Mouse (Mus musculus): ENCODE measurements around the gene Zim1. TPM values are rescaled to one million over a fixed set of nuclear protein-coding genes. Genes with fewer than 3 reads are reported as not detected.

The Zim1 gene
- total and polyA plus RNA-seq, 3 experiments: 0.11 TPM; not detected in 2

DNA sequence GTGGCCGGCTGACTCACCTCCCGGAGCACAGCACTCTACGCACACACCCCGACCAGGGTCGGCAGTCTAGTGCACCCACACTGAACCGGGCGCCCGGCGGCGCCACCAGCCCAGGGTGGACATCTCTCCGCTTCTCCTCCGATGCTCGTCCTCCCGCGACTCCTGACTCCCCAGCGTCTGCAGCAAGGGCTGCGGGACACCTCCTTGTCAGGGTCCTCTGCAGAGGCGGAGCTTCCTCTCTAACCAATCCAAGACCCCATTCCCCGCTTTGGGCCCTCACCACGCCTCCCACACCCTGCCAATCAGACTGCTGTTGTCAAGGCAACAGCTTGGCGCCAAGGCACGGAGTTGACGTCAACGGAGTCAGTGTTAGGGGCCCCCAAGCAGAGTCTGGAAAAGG, 34.0 kb upstream of the Zim1 start, which contains the start of the genes Peg3 and Usp29:
Peg3 (minus strand) TSS at position 191 of the 400 bp plus-strand sequence.
Usp29 (plus strand) TSS at position 338 of the 400 bp plus-strand sequence.
- ATAC-seq (ENCODE audit: extremely low read depth, insufficient number of reproducible peaks, low FRiP score, poor library complexity, severe bottlenecking): peak; percentile 10
- peaks cover 5% of the 10 kb centered on the region for H3K36me3 ChIP-seq (replicated peaks)
- H3K9me3 ChIP-seq (replicated peaks): peaks cover 30% of the 10 kb centered on the region
- no peaks in the 10 kb centered on the region for H3K27me3 ChIP-seq (ENCODE audit: insufficient read depth, low read length)
- H3K4me1 ChIP-seq (ENCODE audit: insufficient read depth, low read depth, low read length): peaks cover 10% of the 10 kb centered on the region
- DNase-seq (ENCODE audit: low spot score): peak; percentile 36
- H3K4me3 ChIP-seq (ENCODE audit: low read depth, low read length): peak within 1 kb of the TSS; percentile 76
- TF ChIP-seq GATA2 (IDR thresholded peaks at IDR 0.05; ENCODE audit: borderline replicate concordance, low read depth, low read length) (no peak), TAL1 (conservative IDR thresholded peaks at IDR 0.05; ENCODE audit: low read depth, low read length) (no peak), POLR2AphosphoS5 (IDR thresholded peaks at IDR 0.05; ENCODE audit: insufficient replicate concordance, low read depth, low read length) (peak; percentile 73; the same call in 1 of the 2 replicates), CTCF (IDR thresholded peaks at IDR 0.05; ENCODE audit: low read depth, low read length) (no peak)

DNA sequence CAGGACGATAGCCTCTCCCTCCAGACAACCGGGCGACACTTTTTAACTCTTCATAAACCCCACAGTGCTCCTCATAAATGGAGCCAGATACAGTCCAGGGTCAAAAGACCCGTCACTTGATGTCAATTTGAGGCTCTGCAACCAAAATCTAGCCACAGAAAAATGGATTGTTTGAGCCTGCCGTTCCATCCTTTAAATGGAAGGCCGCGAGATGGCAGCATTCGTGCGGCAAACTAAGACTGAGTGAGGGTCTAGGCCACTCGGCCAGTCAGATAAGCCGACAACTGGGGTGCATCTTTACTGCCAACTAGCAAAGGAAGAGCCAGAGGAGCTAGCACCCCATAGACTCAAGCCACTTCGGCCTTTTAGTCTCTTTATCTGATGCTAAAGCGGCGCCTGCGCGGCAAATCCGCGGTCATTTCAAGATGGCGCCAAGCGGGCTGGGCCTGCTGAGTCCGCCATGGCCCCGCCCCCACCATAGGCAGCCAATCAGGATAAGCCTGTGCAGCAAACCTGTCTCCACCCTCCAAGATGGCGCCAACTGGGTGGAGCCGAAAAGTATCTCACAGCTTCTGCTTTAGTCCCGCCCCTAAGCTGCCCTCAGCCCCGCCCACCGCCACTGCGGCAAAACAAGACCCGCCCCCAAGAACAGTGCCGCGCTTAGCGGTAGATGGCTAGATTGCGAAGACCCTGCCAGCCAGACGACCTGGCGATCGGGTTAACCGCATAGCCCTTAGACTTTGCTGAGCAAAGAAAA, 33.0 kb upstream of the Zim1 start:
- peak; percentile 31 for DNase-seq (ENCODE audit: low spot score)
- H3K4me1 ChIP-seq (ENCODE audit: insufficient read depth, low read depth, low read length): peaks cover 10% of the 10 kb centered on the region
- peak overlapping the region; percentile 76 for H3K4me3 ChIP-seq (ENCODE audit: low read depth, low read length)
- peaks cover 30% of the 10 kb centered on the region for H3K9me3 ChIP-seq (replicated peaks)
- TF ChIP-seq GATA1 (IDR thresholded peaks at IDR 0.05; ENCODE audit: borderline replicate concordance, low read length) (no peak), GATA2 (IDR thresholded peaks at IDR 0.05; ENCODE audit: borderline replicate concordance, low read depth, low read length) (no peak), TAL1 (conservative IDR thresholded peaks at IDR 0.05; ENCODE audit: low read depth, low read length) (no peak), CTCF (IDR thresholded peaks at IDR 0.05; ENCODE audit: low read depth, low read length) (no peak), POLR2AphosphoS5 (IDR thresholded peaks at IDR 0.05; ENCODE audit: insufficient replicate concordance, low read depth, low read length) (no peak)
- no peaks in the 10 kb centered on the region for H3K27me3 ChIP-seq (ENCODE audit: insufficient read depth, low read length)
- H3K36me3 ChIP-seq (replicated peaks): peaks cover 9% of the 10 kb centered on the region
- peak; percentile 23; the same call in 1 of the 2 replicates for ATAC-seq (ENCODE audit: extremely low read depth, insufficient number of reproducible peaks, low FRiP score, poor library complexity, severe bottlenecking)

DNA sequence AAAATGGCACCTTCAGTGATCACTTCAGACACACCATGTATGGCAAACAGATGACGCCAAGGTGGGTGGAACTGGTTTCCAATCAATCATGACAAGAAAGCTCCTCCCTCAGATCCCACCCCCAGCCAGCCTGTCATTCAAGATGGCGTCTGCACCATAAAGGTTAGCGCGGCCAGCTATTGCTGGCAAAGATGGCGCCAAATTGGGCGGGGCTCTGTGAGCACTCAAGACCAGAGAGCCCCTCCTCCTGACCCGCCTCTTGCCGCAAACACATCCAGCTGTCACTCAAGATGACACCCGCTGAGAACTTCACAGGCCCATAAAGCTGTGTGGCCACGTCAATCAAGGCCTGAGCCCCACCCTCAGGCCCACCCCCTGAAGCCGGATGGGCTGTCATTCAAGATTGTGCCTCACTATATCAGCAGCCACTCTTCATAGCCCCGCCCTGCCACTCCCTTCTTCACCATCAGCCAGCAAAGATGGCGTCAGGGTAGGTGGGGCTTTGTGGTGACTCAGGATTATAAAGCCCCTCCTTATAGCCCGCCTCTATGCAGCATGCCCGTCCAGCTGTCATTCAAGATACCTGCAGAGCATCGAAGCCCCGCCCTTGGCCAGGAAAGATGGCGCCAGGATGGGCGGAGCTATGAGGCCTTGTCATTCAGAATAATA, 32.1 kb upstream of the Zim1 start:
- peak overlapping the region; percentile 76; the same call in 1 of the 2 replicates for H3K4me3 ChIP-seq (ENCODE audit: low read depth, low read length)
- peak; percentile 25 for DNase-seq (ENCODE audit: low spot score)
- peak; percentile 54 for ATAC-seq (ENCODE audit: extremely low read depth, insufficient number of reproducible peaks, low FRiP score, poor library complexity, severe bottlenecking)
- H3K9me3 ChIP-seq (replicated peaks): peaks cover 30% of the 10 kb centered on the region
- TF ChIP-seq GATA1 (IDR thresholded peaks at IDR 0.05; ENCODE audit: borderline replicate concordance, low read length) (no peak), GATA2 (IDR thresholded peaks at IDR 0.05; ENCODE audit: borderline replicate concordance, low read depth, low read length) (no peak), CTCF (IDR thresholded peaks at IDR 0.05; ENCODE audit: low read depth, low read length) (no peak), TAL1 (conservative IDR thresholded peaks at IDR 0.05; ENCODE audit: low read depth, low read length) (no peak), POLR2AphosphoS5 (IDR thresholded peaks at IDR 0.05; ENCODE audit: insufficient replicate concordance, low read depth, low read length) (no peak)
- H3K27me3 ChIP-seq (ENCODE audit: insufficient read depth, low read length): no peaks in the 10 kb centered on the region
- H3K36me3 ChIP-seq (replicated peaks): peaks cover 14% of the 10 kb centered on the region
- peaks cover 10% of the 10 kb centered on the region for H3K4me1 ChIP-seq (ENCODE audit: insufficient read depth, low read depth, low read length)

DNA sequence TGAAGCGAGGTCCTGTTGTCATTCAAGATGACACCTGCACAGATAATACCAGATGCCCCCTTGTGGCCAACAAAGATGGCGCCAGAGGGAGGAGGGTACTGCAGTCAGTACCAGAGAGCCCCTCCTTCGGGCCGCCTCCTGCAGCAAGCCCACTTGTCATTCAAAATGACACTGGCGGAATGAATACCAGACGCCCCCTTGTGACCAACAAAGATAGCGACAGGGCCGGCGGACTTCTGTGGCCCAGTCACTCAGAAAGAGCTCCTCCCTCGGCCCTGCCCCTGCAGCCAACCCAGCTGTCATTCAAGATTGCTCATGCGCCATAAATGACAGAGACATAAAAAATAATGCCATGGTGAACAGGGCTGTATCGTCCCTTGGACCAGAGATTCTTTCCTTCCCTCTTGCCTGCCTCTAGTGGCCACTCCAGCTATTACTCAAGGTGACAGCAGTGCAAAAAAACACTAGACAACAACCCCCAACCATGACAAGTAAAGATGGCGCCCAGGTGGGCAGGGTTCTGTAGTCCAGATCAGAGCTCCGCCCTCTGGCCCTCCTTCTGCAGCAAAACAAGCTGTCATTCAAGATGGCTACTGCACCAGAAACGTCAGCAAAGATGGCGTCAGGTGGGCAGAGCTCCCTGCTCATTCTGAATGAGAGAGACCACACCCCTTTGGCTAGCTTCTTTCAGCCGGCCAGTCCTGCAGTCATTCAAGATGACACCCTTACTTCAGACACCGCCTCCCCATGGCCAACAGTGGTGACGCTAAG, 31.3 kb upstream of the Zim1 start:
- TF ChIP-seq GATA1 (IDR thresholded peaks at IDR 0.05; ENCODE audit: borderline replicate concordance, low read length) (no peak), TAL1 (conservative IDR thresholded peaks at IDR 0.05; ENCODE audit: low read depth, low read length) (no peak), GATA2 (IDR thresholded peaks at IDR 0.05; ENCODE audit: borderline replicate concordance, low read depth, low read length) (no peak), CTCF (IDR thresholded peaks at IDR 0.05; ENCODE audit: low read depth, low read length) (no peak), POLR2AphosphoS5 (IDR thresholded peaks at IDR 0.05; ENCODE audit: insufficient replicate concordance, low read depth, low read length) (no peak)
- Histone ChIP-seq H3K4me1 (ENCODE audit: insufficient read depth, low read depth, low read length) (peaks cover 10% of the 10 kb centered on the region), H3K36me3 (replicated peaks) (peaks cover 14% of the 10 kb centered on the region), H3K4me3 (ENCODE audit: low read depth, low read length) (peak overlapping the region; percentile 76), H3K27me3 (ENCODE audit: insufficient read depth, low read length) (no peaks in the 10 kb centered on the region), H3K9me3 (replicated peaks) (peaks cover 30% of the 10 kb centered on the region)
- peak; percentile 38 for ATAC-seq (ENCODE audit: extremely low read depth, insufficient number of reproducible peaks, low FRiP score, poor library complexity, severe bottlenecking)
- peak; percentile 26 for DNase-seq (ENCODE audit: low spot score)

DNA sequence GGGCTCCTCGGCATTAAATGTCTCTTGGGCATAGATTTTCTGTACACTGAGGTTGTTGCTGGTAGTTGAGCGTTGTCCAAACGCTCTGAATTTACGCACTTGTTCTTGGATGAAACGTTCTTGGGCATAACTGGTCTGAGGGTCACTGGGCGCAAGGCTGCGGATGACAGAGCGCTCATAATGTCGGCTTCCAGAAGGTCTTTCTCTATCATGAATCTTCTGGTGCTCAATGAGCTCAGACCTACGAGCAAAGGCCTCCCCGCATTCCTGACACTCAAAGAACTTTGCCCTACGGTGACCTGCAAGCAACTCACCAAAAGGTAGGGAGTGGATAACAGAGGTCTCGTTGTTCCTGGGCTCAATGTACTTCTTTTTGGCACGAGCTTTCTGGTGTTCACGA, 13.1 kb upstream of the Zim1 start:
- Histone ChIP-seq H3K4me1 (ENCODE audit: insufficient read depth, low read depth, low read length) (no peaks in the 10 kb centered on the region), H3K9me3 (replicated peaks) (no peaks in the 10 kb centered on the region; the same call in 1 of the 2 replicates), H3K4me3 (ENCODE audit: low read depth, low read length) (no peak overlapping the region), H3K36me3 (replicated peaks) (peaks cover 54% of the 10 kb centered on the region), H3K27me3 (ENCODE audit: insufficient read depth, low read length) (no peaks in the 10 kb centered on the region)
- no peak for ATAC-seq (ENCODE audit: extremely low read depth, insufficient number of reproducible peaks, low FRiP score, poor library complexity, severe bottlenecking)
- TF ChIP-seq GATA2 (IDR thresholded peaks at IDR 0.05; ENCODE audit: borderline replicate concordance, low read depth, low read length) (no peak), CTCF (IDR thresholded peaks at IDR 0.05; ENCODE audit: low read depth, low read length) (no peak), TAL1 (conservative IDR thresholded peaks at IDR 0.05; ENCODE audit: low read depth, low read length) (no peak), GATA1 (IDR thresholded peaks at IDR 0.05; ENCODE audit: borderline replicate concordance, low read length) (no peak), POLR2AphosphoS5 (IDR thresholded peaks at IDR 0.05; ENCODE audit: insufficient replicate concordance, low read depth, low read length) (no peak)
- no peak for DNase-seq (ENCODE audit: low spot score)
